Mouse (Mus musculus): ENCODE measurements around the gene Zhx3. TPM values are rescaled to one million over a fixed set of nuclear protein-coding genes. Genes with fewer than 3 reads are reported as not detected.

Gene Zhx3
- polyA plus RNA-seq, 1 experiment from 2014 or later = 14.5 TPM

GRCm38 (mm10) chr2:160881462-160882101 is 8.8 kb upstream of the Zhx3 start:
- Histone ChIP-seq H3K4me3 (replicated peaks) (no peak overlapping the region), H3K4me2 (no peak overlapping the region), H3K27me3 (no peaks in the 10 kb centered on the region), H3K4me1 (0 out of 2 replicates have a peak, but pooled peaks cover 2% of the 10 kb centered on the region), H3K9ac (no peak overlapping the region), H3K9me3 (replicated peaks) (no peaks in the 10 kb centered on the region), H3K27ac (no peak overlapping the region), H3K36me3 (no peaks in the 10 kb centered on the region)
- WGBS = 56% methylated on average over 6 of the region's 6 CpGs
- no peak for ATAC-seq (replicated peaks; ENCODE audit: low FRiP score)

GRCm38 (mm10) chr2:160880453-160881195 is 7.8 kb upstream of the Zhx3 start, which contains the start of gene Lpin3:
Gene Lpin3 (plus strand): TSS chr2:160880670.
- Histone ChIP-seq H3K36me3 (no peaks in the 10 kb centered on the region), H3K9me3 (replicated peaks) (no peaks in the 10 kb centered on the region), H3K9ac (no peak within 1 kb of the TSS), H3K4me1 (0 out of 2 replicates have a peak, but pooled peaks cover 2% of the 10 kb centered on the region), H3K4me2 (no peak within 1 kb of the TSS), H3K4me3 (replicated peaks) (no peak within 1 kb of the TSS), H3K27ac (no peak within 1 kb of the TSS), H3K27me3 (no peaks in the 10 kb centered on the region)
- WGBS = 58% methylated on average over 13 of the region's 13 CpGs
- ATAC-seq (replicated peaks; ENCODE audit: low FRiP score) = no peak

GRCm38 (mm10) chr2:160876115-160876514 is 3.3 kb upstream of the Zhx3 start:
- 86% methylated on average over 4 of the region's 4 CpGs for WGBS
- Histone ChIP-seq H3K4me2 (no peak overlapping the region), H3K27ac (no peak overlapping the region), H3K4me3 (replicated peaks) (no peak overlapping the region), H3K27me3 (no peaks in the 10 kb centered on the region), H3K36me3 (no peaks in the 10 kb centered on the region), H3K9me3 (replicated peaks) (no peaks in the 10 kb centered on the region), H3K9ac (no peak overlapping the region), H3K4me1 (peaks cover 18% of the 10 kb centered on the region)
- ATAC-seq (replicated peaks; ENCODE audit: low FRiP score) = no peak

GRCm38 (mm10) chr2:160874231-160874877 is 1.6 kb upstream of the Zhx3 start:
- Histone ChIP-seq H3K4me1 (peaks cover 17% of the 10 kb centered on the region), H3K9me3 (replicated peaks) (no peaks in the 10 kb centered on the region), H3K36me3 (no peaks in the 10 kb centered on the region), H3K27ac (no peak overlapping the region), H3K4me3 (replicated peaks) (no peak overlapping the region), H3K9ac (no peak overlapping the region), H3K4me2 (no peak overlapping the region), H3K27me3 (no peaks in the 10 kb centered on the region)
- ATAC-seq (replicated peaks; ENCODE audit: low FRiP score) = no peak
- WGBS = 70% methylated on average over 5 of the region's 5 CpGs

GRCm38 (mm10) chr2:160872395-160872794 is 403 bp downstream of the Zhx3 start:
- Histone ChIP-seq H3K27me3 (no peaks in the 10 kb centered on the region), H3K4me3 (replicated peaks) (peak overlapping the region; percentile 95), H3K9me3 (replicated peaks) (no peaks in the 10 kb centered on the region), H3K36me3 (no peaks in the 10 kb centered on the region), H3K4me1 (peaks cover 20% of the 10 kb centered on the region), H3K4me2 (peak overlapping the region; percentile 83), H3K9ac (peak overlapping the region; percentile 98), H3K27ac (peak overlapping the region; percentile 98)
- peak; percentile 88 for ATAC-seq (replicated peaks; ENCODE audit: low FRiP score)
- WGBS = under 1% methylated on average over 40 of the region's 47 CpGs

GRCm38 (mm10) chr2:160871310-160871709 is 1.5 kb downstream of the Zhx3 start:
- H3K9ac ChIP-seq = peak overlapping the region; percentile 17; the same call in 1 of the 2 replicates

GRCm38 (mm10) chr2:160869446-160869845 is 3.4 kb downstream of the Zhx3 start:
- no peaks in the 10 kb centered on the region for H3K27me3 ChIP-seq
- H3K27ac ChIP-seq = no peak overlapping the region
- H3K4me1 ChIP-seq = peaks cover 20% of the 10 kb centered on the region
- ATAC-seq (replicated peaks; ENCODE audit: low FRiP score) = no peak
- H3K4me3 ChIP-seq (replicated peaks) = no peak overlapping the region
- no peaks in the 10 kb centered on the region for H3K36me3 ChIP-seq
- H3K9me3 ChIP-seq (replicated peaks) = no peaks in the 10 kb centered on the region
- H3K4me2 ChIP-seq = no peak overlapping the region
- no peak overlapping the region for H3K9ac ChIP-seq
- 84% methylated on average over 3 of the region's 3 CpGs for WGBS

More at GRCm38 (mm10) chr2:160871310-160871709, 1.5 kb downstream of the Zhx3 start:
- H3K4me3 ChIP-seq (replicated peaks) = peak overlapping the region; percentile 25
- ATAC-seq (replicated peaks; ENCODE audit: low FRiP score) = no peak
- no peaks in the 10 kb centered on the region for H3K27me3 ChIP-seq
- no peaks in the 10 kb centered on the region for H3K9me3 ChIP-seq (replicated peaks)
- H3K4me1 ChIP-seq = peaks cover 20% of the 10 kb centered on the region
- peak overlapping the region; percentile 62; the same call in 1 of the 2 replicates for H3K27ac ChIP-seq
- peak overlapping the region; percentile 43 for H3K4me2 ChIP-seq
- 72% methylated on average over 3 of the region's 3 CpGs for WGBS
- H3K36me3 ChIP-seq = no peaks in the 10 kb centered on the region

- Histone ChIP-seq H3K4me3 (replicated peaks) (no peak overlapping the region), H3K27me3 (no peaks in the 10 kb centered on the region)
Measured at GRCm38 (mm10) chr2:160865266-160865665, 7.5 kb downstream of the Zhx3 start.

GRCm38 (mm10) chr2:160864112-160864511 is 8.7 kb downstream of the Zhx3 start:
- H3K36me3 ChIP-seq = no peaks in the 10 kb centered on the region
- no peak overlapping the region for H3K4me3 ChIP-seq (replicated peaks)
- H3K27ac ChIP-seq = no peak overlapping the region
- 92% methylated on average over 1 of the region's 1 CpGs for whole genome bisulfite sequencing
- H3K9me3 ChIP-seq (replicated peaks) = no peaks in the 10 kb centered on the region
- no peak for ATAC-seq (replicated peaks; ENCODE audit: low FRiP score)
- no peaks in the 10 kb centered on the region for H3K27me3 ChIP-seq
- H3K4me2 ChIP-seq = no peak overlapping the region
- H3K4me1 ChIP-seq = 0 out of 2 replicates have a peak, but pooled peaks cover 3% of the 10 kb centered on the region
- no peak overlapping the region for H3K9ac ChIP-seq

More at GRCm38 (mm10) chr2:160865266-160865665, 7.5 kb downstream of the Zhx3 start:
- no peak for ATAC-seq (replicated peaks; ENCODE audit: low FRiP score)
- no peak overlapping the region for H3K27ac ChIP-seq
- no peaks in the 10 kb centered on the region for H3K9me3 ChIP-seq (replicated peaks)
- H3K36me3 ChIP-seq = no peaks in the 10 kb centered on the region
- H3K9ac ChIP-seq = no peak overlapping the region
- 0 out of 2 replicates have a peak, but pooled peaks cover 3% of the 10 kb centered on the region for H3K4me1 ChIP-seq
- WGBS = 88% methylated on average over 2 of the region's 2 CpGs
- H3K4me2 ChIP-seq = no peak overlapping the region

GRCm38 (mm10) chr2:160860363-160860762 is 12.4 kb downstream of the Zhx3 start:
- H3K4me1 ChIP-seq = no peaks in the 10 kb centered on the region
- no peak for ATAC-seq (replicated peaks; ENCODE audit: low FRiP score)
- H3K27ac ChIP-seq = no peak overlapping the region
- H3K36me3 ChIP-seq = no peaks in the 10 kb centered on the region
- WGBS = 70% methylated on average over 1 of the region's 1 CpGs
- H3K9me3 ChIP-seq (replicated peaks) = no peaks in the 10 kb centered on the region
- no peak overlapping the region for H3K9ac ChIP-seq
- H3K27me3 ChIP-seq = no peaks in the 10 kb centered on the region
- no peak overlapping the region for H3K4me2 ChIP-seq
- no peak overlapping the region for H3K4me3 ChIP-seq (replicated peaks)

GRCm38 (mm10) chr2:160856359-160857102 is 16.3 kb downstream of the Zhx3 start:
- Histone ChIP-seq H3K27ac (no peak overlapping the region), H3K36me3 (no peaks in the 10 kb centered on the region), H3K4me3 (replicated peaks) (no peak overlapping the region), H3K4me1 (no peaks in the 10 kb centered on the region), H3K4me2 (no peak overlapping the region), H3K9me3 (replicated peaks) (no peaks in the 10 kb centered on the region), H3K9ac (no peak overlapping the region), H3K27me3 (no peaks in the 10 kb centered on the region)
- WGBS = 79% methylated on average over 5 of the region's 5 CpGs
- ATAC-seq (replicated peaks; ENCODE audit: low FRiP score) = no peak

All from kidney, embryonic 15.5 days (tissue).